Mouse (Mus musculus): ENCODE measurements around the gene Phf3.
"Not testable (repeated sequence)": the region's sequence is repeated elsewhere in the genome, so short reads cannot be mapped to it uniquely, and the experiment has no call there.

Gene Phf3

GRCm38 (mm10) chr1:30873541-30874260, at the start of gene Phf3:
Gene Phf3 (minus strand): TSS chr1:30873921.
- ATAC-seq (ENCODE audit: insufficient number of reproducible peaks, low FRiP score, low TSS enrichment): peak; percentile 90

GRCm38 (mm10) chr1:30922237-30922636, 48.5 kb upstream of the Phf3 start:
- no peak for ATAC-seq (ENCODE audit: insufficient number of reproducible peaks, low FRiP score, low TSS enrichment)

GRCm38 (mm10) chr1:30921252-30921651, 47.5 kb upstream of the Phf3 start:
- ATAC-seq (ENCODE audit: insufficient number of reproducible peaks, low FRiP score, low TSS enrichment): no peak

GRCm38 (mm10) chr1:30920620-30921177, 47.0 kb upstream of the Phf3 start:
- ATAC-seq (ENCODE audit: insufficient number of reproducible peaks, low FRiP score, low TSS enrichment): no peak

- no peak for ATAC-seq (ENCODE audit: insufficient number of reproducible peaks, low FRiP score, low TSS enrichment)
Observed at GRCm38 (mm10) chr1:30910172-30910571, 36.5 kb upstream of the Phf3 start.

GRCm38 (mm10) chr1:30908797-30909196, 35.1 kb upstream of the Phf3 start:
- ATAC-seq (ENCODE audit: insufficient number of reproducible peaks, low FRiP score, low TSS enrichment): no peak

GRCm38 (mm10) chr1:30903480-30904218, 29.9 kb upstream of the Phf3 start:
- ATAC-seq (ENCODE audit: insufficient number of reproducible peaks, low FRiP score, low TSS enrichment): no peak

- ATAC-seq (ENCODE audit: insufficient number of reproducible peaks, low FRiP score, low TSS enrichment): no peak
Observed at GRCm38 (mm10) chr1:30898691-30899090, 25.0 kb upstream of the Phf3 start.

- not testable (repeated sequence) for ATAC-seq (ENCODE audit: insufficient number of reproducible peaks, low FRiP score, low TSS enrichment)
Observed at GRCm38 (mm10) chr1:30895366-30895765, 21.6 kb upstream of the Phf3 start.

- not testable (repeated sequence) for ATAC-seq (ENCODE audit: insufficient number of reproducible peaks, low FRiP score, low TSS enrichment)
Observed at GRCm38 (mm10) chr1:30883806-30884205, 10.1 kb upstream of the Phf3 start.

GRCm38 (mm10) chr1:30875746-30876145, 2.0 kb upstream of the Phf3 start:
- ATAC-seq (ENCODE audit: insufficient number of reproducible peaks, low FRiP score, low TSS enrichment): no peak

GRCm38 (mm10) chr1:30874261-30875131, 775 bp upstream of the Phf3 start:
- ATAC-seq (ENCODE audit: insufficient number of reproducible peaks, low FRiP score, low TSS enrichment): no peak

GRCm38 (mm10) chr1:30872836-30873540, 733 bp downstream of the Phf3 start:
- ATAC-seq (ENCODE audit: insufficient number of reproducible peaks, low FRiP score, low TSS enrichment): peak; percentile 11; the same call in 1 of the 2 replicates

GRCm38 (mm10) chr1:30867786-30868185, 5.9 kb downstream of the Phf3 start:
- ATAC-seq (ENCODE audit: insufficient number of reproducible peaks, low FRiP score, low TSS enrichment): no peak

GRCm38 (mm10) chr1:30852518-30852917, 21.2 kb downstream of the Phf3 start:
- no peak for ATAC-seq (ENCODE audit: insufficient number of reproducible peaks, low FRiP score, low TSS enrichment)

- no peak for ATAC-seq (ENCODE audit: insufficient number of reproducible peaks, low FRiP score, low TSS enrichment)
Observed at GRCm38 (mm10) chr1:30851920-30852319, 21.8 kb downstream of the Phf3 start.

- no peak for ATAC-seq (ENCODE audit: insufficient number of reproducible peaks, low FRiP score, low TSS enrichment)
Observed at GRCm38 (mm10) chr1:30850906-30851305, 22.8 kb downstream of the Phf3 start.

- no peak for ATAC-seq (ENCODE audit: insufficient number of reproducible peaks, low FRiP score, low TSS enrichment)
Observed at GRCm38 (mm10) chr1:30849955-30850354, 23.8 kb downstream of the Phf3 start.

- ATAC-seq (ENCODE audit: insufficient number of reproducible peaks, low FRiP score, low TSS enrichment): no peak
Observed at GRCm38 (mm10) chr1:30847706-30848105, 26.0 kb downstream of the Phf3 start.

GRCm38 (mm10) chr1:30839662-30840061, 34.1 kb downstream of the Phf3 start:
- no peak for ATAC-seq (ENCODE audit: insufficient number of reproducible peaks, low FRiP score, low TSS enrichment)

Data from cerebellum, adult (tissue).